Mouse (Mus musculus) ES-E14 (cell line): ENCODE data around the gene Apol6.

Source experiments
- CHD2 ChIP-seq: IDR thresholded peaks from 2 replicates; pipeline ENCODE4 v1.6.1; 2014; ENCODE audit warnings: mild to moderate bottlenecking, low read depth, low read length, inconsistent platforms
- HCFC1 ChIP-seq: IDR thresholded peaks from 2 replicates; pipeline ENCODE4 v1.6.1; 2012; ENCODE audit warnings: low read length, inconsistent platforms, borderline replicate concordance; ENCODE audit not compliant: insufficient read depth
- ZC3H11A ChIP-seq: IDR thresholded peaks from 2 replicates; pipeline ENCODE4 v1.6.1; 2012; ENCODE audit warnings: low read depth, mild to moderate bottlenecking, inconsistent platforms, low read length, borderline replicate concordance
- ZNF384 ChIP-seq: IDR thresholded peaks from 2 replicates; pipeline ENCODE4 v1.6.1; 2012; ENCODE audit warnings: low read depth, low read length, inconsistent platforms

GRCm38 (mm10) chr15:77054611-77055175, 10.2 kb downstream of the Apol6 start:
- TF ChIP-seq CHD2 (no peak), HCFC1 (no peak), ZNF384 (no peak), ZC3H11A (no peak)
